Mouse (Mus musculus) ES-CJ7 (cell line): ENCODE data around the gene Serinc4.
A peak's percentile ranks its signal among the peaks of the same experiment; 100 is the strongest.

Experiments
- DNase-seq: peaks from one replicate; pipeline ENCODE4 v3.0.0; 2011; ENCODE audit warnings: low read depth, low spot score

The Serinc4 gene

GRCm38 (mm10) chr2:121396624-121397023 is 60.0 kb downstream of the Serinc4 start:
- DNase-seq: peak; percentile 84
